Mouse (Mus musculus) megakaryocyte, adult 5-6 weeks (primary cell): Measurements from ENCODE around the gene Osbp. TPM values are rescaled to one million over a fixed set of nuclear protein-coding genes. Genes with fewer than 3 reads are reported as not detected.
A peak's percentile ranks its signal among the peaks of the same experiment; 100 is the strongest.
"Not testable (repeated sequence)": the region's sequence is repeated elsewhere in the genome, so short reads cannot be mapped to it uniquely, and the experiment has no call there.

Source experiments
- ATAC-seq: 2 replicates; pipeline ENCODE4 v1.8.0; 2016; ENCODE audit warnings: mild to moderate bottlenecking, inconsistent platforms; ENCODE audit not compliant: poor library complexity, severe bottlenecking
- total RNA-seq, 2 experiments: library from RNA; stranded (forward) in 1 of 2; stranded (reverse) in 1 of 2; fragments of 153-499, 151-499 nt in 1 of 2; fragments of 221-1000, 200-1000 nt in 1 of 2; gene quantifications; 2 replicates each; pipeline versions ENCODE4 v1.2.3 to v1.2.4; 2015 to 2017

Gene Osbp
- total RNA-seq (2015) (35.0 and 36.9 TPM in 2 replicates), total RNA-seq (2017) (42.6 and 43.3 TPM in 2 replicates)

GRCm38 (mm10) chr19:11965023-11965942 lies at the start of gene Osbp:
TSS of gene Osbp (plus strand) at chr19:11965941.
- ATAC-seq = peak; percentile 89

GRCm38 (mm10) chr19:11922068-11922467 lies 43.7 kb upstream of the Osbp start:
- ATAC-seq = 0 out of 2 replicates have a peak, but pooled peaks have one; percentile 52

- 0 out of 2 replicates have a peak, but pooled peaks have one; percentile 10 for ATAC-seq
Measured at GRCm38 (mm10) chr19:11922515-11922914, 43.2 kb upstream of the Osbp start.

- no peak for ATAC-seq
Measured at GRCm38 (mm10) chr19:11926380-11926779, 39.4 kb upstream of the Osbp start.

GRCm38 (mm10) chr19:11928025-11928748 lies 37.6 kb upstream of the Osbp start:
- ATAC-seq = peak; percentile 47; the same call in 1 of the 2 replicates

GRCm38 (mm10) chr19:11946460-11946859 lies 19.3 kb upstream of the Osbp start:
- ATAC-seq = not testable (repeated sequence)

- ATAC-seq = peak; percentile 57; the same call in 1 of the 2 replicates
Measured at GRCm38 (mm10) chr19:11949878-11950277, 15.9 kb upstream of the Osbp start.

GRCm38 (mm10) chr19:11950747-11951146 lies 15.0 kb upstream of the Osbp start:
- ATAC-seq = no peak

GRCm38 (mm10) chr19:11954206-11954605 lies 11.5 kb upstream of the Osbp start:
- ATAC-seq = 0 out of 2 replicates have a peak, but pooled peaks have one; percentile 30

- ATAC-seq = no peak
Measured at GRCm38 (mm10) chr19:11956636-11957035, 9.1 kb upstream of the Osbp start.

- ATAC-seq = peak; percentile 62; the same call in 1 of the 2 replicates
Measured at GRCm38 (mm10) chr19:11957396-11957795, 8.3 kb upstream of the Osbp start.

GRCm38 (mm10) chr19:11957846-11958245 lies 7.9 kb upstream of the Osbp start:
- ATAC-seq = no peak

GRCm38 (mm10) chr19:11964266-11964665 lies 1.5 kb upstream of the Osbp start:
- ATAC-seq = no peak

GRCm38 (mm10) chr19:11966201-11966636 lies 478 bp downstream of the Osbp start:
- no peak for ATAC-seq

- ATAC-seq = no peak
Measured at GRCm38 (mm10) chr19:11969155-11970050, 3.7 kb downstream of the Osbp start.

GRCm38 (mm10) chr19:11973511-11974222 lies 7.9 kb downstream of the Osbp start:
- no peak for ATAC-seq

GRCm38 (mm10) chr19:11974223-11974540 lies 8.4 kb downstream of the Osbp start:
- ATAC-seq = no peak

- no peak for ATAC-seq
Measured at GRCm38 (mm10) chr19:11975683-11976082, 9.9 kb downstream of the Osbp start.

- no peak for ATAC-seq
Measured at GRCm38 (mm10) chr19:11977363-11977762, 11.6 kb downstream of the Osbp start.

GRCm38 (mm10) chr19:11980471-11980870 lies 14.7 kb downstream of the Osbp start:
- ATAC-seq = no peak
